Mouse (Mus musculus) spleen, adult 2 months (tissue): ENCODE data around the gene Itpr1. TPM values are rescaled to one million over a fixed set of nuclear protein-coding genes. Genes with fewer than 3 reads are reported as not detected.

ENCODE experiments used
- DNase-seq, 2 experiments: peaks; one replicate each; pipeline versions ENCODE4 v3.0.0 to v3.0.0-alpha.2; 2012 to 2021; ENCODE audit warnings: low spot score in 2 of 2, low read depth in 1 of 2
- H3K27ac ChIP-seq: fragments of 200-500 bp; 2 replicates; pipeline ENCODE4 v1.5.1; 2012; ENCODE audit warnings: low read length, inconsistent platforms; ENCODE audit not compliant: insufficient read depth
- H3K27me3 ChIP-seq: fragments of 200-500 bp; 2 replicates; pipeline ENCODE4 v1.6.1; 2012; ENCODE audit warnings: mild to moderate bottlenecking, moderate library complexity, low read length, inconsistent platforms; ENCODE audit not compliant: control insufficient read depth, insufficient read depth
- H3K36me3 ChIP-seq: fragments of 200-500 bp; 2 replicates; pipeline ENCODE4 v1.6.1; 2012; ENCODE audit warnings: mild to moderate bottlenecking, low read length, inconsistent platforms; ENCODE audit not compliant: control insufficient read depth, insufficient read depth
- H3K4me1 ChIP-seq: fragments of 200-500 bp; 2 replicates; pipeline ENCODE4 v1.6.1; 2011; ENCODE audit warnings: inconsistent platforms; ENCODE audit not compliant: control insufficient read depth, insufficient read depth, insufficient read length
- H3K4me3 ChIP-seq: fragments of 200-500 bp; 2 replicates; pipeline ENCODE4 v1.5.1; 2011; ENCODE audit warnings: mild to moderate bottlenecking, inconsistent platforms; ENCODE audit not compliant: insufficient read depth, insufficient read length; ENCODE audit errors: extremely low read depth
- CTCF ChIP-seq: fragments of 200-500 bp; IDR thresholded peaks from 2 replicates; pipeline ENCODE4 v1.5.1; 2011; ENCODE audit warnings: mild to moderate bottlenecking, inconsistent platforms; ENCODE audit not compliant: insufficient read depth, insufficient read length, insufficient replicate concordance; ENCODE audit errors: extremely low read depth
- POLR2A ChIP-seq: fragments of 200-500 bp; IDR thresholded peaks from 2 replicates; pipeline ENCODE4 v1.6.1; 2011; ENCODE audit warnings: low read depth, low read length, inconsistent platforms
- WGBS: fragments of 180-500 bp; shearing (Covaris S2); methylation state at CpG from one replicate; pipeline ENCODE4 v1.1.7; 2018; 5-methylcytosine and 5-hydroxymethylcytosine counted together
- polyA plus RNA-seq: library from polyadenylated mRNA; depleted of rRNA; stranded (reverse); fragments of >200 nt; gene quantifications from 2 replicates; pipeline ENCODE4 v1.2.3, GENCODE M21; 2012

Itpr1 gene
- polyA plus RNA-seq, 1 experiment, result 17.9 TPM

DNA sequence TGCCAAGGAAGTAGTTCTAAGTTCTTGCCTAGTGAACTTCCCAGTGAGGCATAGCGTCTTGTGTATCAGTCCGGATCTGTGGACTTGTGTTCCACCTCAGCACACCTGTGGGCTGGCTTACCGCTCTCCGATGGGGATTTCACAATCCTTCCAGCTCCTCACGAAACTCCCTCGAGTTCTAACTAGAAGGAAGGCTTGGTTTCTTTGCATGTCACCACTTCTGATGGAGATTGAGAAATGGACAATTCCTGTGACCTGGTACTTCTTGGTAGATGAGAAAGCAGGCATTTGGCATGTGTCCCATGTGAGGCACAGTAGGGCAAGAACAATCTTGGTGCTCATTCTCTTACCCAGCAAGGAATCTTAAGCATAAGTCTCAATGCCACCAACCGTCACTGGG lies 205.3 kb downstream of the Itpr1 start:
- TF ChIP-seq CTCF (no peak), POLR2A (no peak)
- H3K36me3 ChIP-seq, result peaks cover 39% of the 10 kb centered on the region
- no peak overlapping the region for H3K4me3 ChIP-seq
- H3K4me1 ChIP-seq, result no peaks in the 10 kb centered on the region
- 93% methylated on average over 7 of the region's 7 CpGs for WGBS
- no peak for DNase-seq
- no peaks in the 10 kb centered on the region for H3K27me3 ChIP-seq
- no peak overlapping the region for H3K27ac ChIP-seq

DNA sequence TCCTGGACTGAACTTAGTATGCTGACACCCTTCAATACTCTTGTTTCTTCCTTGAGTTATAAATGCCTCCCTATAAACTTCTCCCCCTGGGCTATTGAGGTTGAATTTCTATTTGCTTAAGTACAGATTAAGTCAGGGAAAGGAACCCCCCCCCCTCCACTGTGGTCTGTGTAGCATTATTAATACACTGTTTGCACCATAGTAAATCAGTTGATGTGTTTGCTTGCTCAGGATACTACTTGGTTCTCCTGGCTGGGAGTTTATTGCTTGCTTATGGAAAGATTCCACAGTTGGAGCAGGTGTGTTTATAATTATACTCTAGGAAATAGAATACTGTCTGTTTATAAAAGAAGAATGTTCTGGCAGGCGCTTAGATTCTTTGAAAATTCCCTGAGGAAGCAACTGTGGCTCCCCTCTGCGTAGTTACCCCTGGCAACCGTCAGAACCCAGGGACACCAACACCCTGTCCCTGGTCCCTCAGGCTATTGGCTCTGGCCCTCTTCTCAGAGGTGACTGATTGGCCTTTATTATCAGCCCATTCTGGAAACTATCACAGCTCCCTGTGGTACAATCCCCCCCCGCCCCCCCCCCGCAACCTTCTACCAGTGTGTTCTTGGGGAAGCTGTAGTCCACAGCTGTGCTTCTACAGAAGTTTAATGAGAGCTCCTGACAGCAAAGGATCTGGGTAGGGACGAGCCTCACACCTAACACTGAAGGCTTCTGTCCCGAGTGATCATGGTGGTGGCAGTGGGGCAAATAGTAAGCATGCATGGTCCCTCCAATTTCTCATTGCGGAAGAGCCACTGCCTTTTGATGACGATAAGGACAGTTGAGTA lies 212.1 kb downstream of the Itpr1 start:
- no peak for TF ChIP-seq CTCF
- no peak for TF ChIP-seq POLR2A
- H3K27ac ChIP-seq, result no peak overlapping the region
- WGBS, result 91% methylated on average over 9 of the region's 9 CpGs

DNA sequence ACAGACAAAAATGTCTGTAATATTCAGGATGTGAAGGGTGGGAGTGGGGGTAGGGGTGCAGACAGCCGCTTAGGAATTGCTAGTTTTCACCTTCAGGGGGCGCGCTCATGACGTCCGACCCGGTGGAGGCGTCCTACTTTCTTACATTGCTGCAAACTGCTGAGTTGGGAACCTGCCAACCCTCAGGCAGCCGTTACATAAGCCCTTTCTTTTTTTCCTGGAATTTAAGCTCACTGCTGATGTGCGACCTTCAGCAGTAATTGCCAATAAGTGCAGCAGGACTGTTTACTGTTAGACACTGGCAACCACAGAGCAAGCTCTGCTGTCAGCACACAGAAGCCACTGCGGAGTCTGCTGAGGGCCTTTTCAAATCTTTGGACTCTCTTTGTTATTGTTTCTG lies 213.9 kb downstream of the Itpr1 start:
- no peaks in the 10 kb centered on the region for H3K27me3 ChIP-seq
- H3K4me1 ChIP-seq, result no peaks in the 10 kb centered on the region
- WGBS, result 11% methylated on average over 10 of the region's 10 CpGs
- no peak overlapping the region for H3K4me3 ChIP-seq
- peaks cover 5% of the 10 kb centered on the region for H3K36me3 ChIP-seq
- 0 out of 2 replicates have a peak overlapping the region, but pooled peaks have one; percentile 46 for H3K27ac ChIP-seq
- no peak for TF ChIP-seq POLR2A
- peak; percentile 54; the same call in 1 of the 2 replicates for TF ChIP-seq CTCF
- DNase-seq, result peak in 1 of 2 experiments; percentile 49

More for the DNA sequence above, 212.1 kb downstream of the Itpr1 start:
- Histone ChIP-seq H3K4me3 (no peak overlapping the region), H3K4me1 (no peaks in the 10 kb centered on the region), H3K27me3 (no peaks in the 10 kb centered on the region), H3K36me3 (peaks cover 10% of the 10 kb centered on the region)
- no peak for DNase-seq

DNA sequence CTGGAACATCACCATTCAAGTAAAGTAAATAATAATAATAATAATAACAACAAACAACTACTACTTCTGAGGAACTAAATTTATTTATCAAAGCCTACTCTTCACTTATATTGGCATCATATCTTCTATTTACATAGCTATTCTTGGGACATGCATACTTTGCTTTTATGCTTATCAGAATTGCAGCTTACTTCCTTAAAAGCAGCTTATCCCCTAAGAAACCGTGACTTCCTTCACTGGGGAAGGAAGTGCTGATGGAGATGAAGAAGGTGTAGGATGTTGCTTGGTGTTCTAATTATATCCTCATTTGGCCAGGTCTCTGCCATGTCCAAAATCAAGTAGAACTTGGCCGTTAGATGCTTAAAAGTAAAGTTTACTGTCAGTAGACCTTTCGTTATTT lies 215.5 kb downstream of the Itpr1 start:
- TF ChIP-seq POLR2A, result no peak
- no peak for TF ChIP-seq CTCF
- Histone ChIP-seq H3K27me3 (no peaks in the 10 kb centered on the region), H3K36me3 (peaks cover 3% of the 10 kb centered on the region), H3K4me1 (no peaks in the 10 kb centered on the region), H3K27ac (no peak overlapping the region), H3K4me3 (no peak overlapping the region)
- 73% methylated on average over 3 of the region's 3 CpGs for WGBS
- DNase-seq, result no peak

DNA sequence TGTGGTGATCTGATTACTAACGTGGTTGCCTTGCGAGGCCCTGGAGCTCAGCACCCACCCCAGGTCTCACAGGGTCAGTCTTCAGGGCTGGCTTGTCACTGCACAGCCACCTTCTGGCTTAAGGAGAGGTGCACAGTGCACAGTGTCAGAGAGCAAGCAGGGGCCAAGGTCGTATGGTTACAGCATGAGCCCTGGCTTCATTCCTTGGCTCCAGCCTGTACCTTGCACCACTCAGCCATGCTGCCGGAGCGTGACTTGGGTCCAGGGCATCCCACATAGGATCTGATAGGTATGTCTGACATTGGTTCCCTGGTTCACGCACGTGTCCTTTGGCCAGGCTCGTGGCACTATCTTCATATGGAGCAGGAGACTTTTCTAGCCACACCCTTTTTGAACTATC lies 217.1 kb downstream of the Itpr1 start:
- Histone ChIP-seq H3K27me3 (no peaks in the 10 kb centered on the region), H3K27ac (no peak overlapping the region), H3K36me3 (peaks cover 6% of the 10 kb centered on the region), H3K4me1 (no peaks in the 10 kb centered on the region), H3K4me3 (no peak overlapping the region)
- DNase-seq, result no peak
- TF ChIP-seq CTCF, result no peak
- TF ChIP-seq POLR2A, result no peak
- WGBS, result 93% methylated on average over 8 of the region's 8 CpGs

DNA sequence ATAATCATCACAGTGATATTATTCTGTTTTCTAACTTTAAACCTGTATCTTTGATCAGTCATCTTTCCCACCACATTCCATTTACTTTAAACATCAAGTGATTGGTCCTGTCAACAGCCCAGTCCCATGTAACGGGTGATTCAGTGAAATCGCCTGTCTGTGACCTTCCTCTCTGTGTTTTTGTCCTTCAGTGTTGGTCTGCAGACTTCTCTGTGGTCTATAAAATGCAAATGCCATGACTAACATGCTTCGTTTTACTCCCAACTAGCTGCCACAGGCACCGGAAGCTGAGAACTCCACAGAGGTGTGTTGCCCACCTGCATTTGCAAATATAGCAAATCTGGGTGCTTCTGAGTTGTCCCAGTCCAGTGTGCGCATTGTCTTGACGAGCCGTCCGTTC lies 218.3 kb downstream of the Itpr1 start:
- DNase-seq, result no peak
- WGBS, result 94% methylated on average over 8 of the region's 8 CpGs
- no peaks in the 10 kb centered on the region for H3K4me1 ChIP-seq

DNA sequence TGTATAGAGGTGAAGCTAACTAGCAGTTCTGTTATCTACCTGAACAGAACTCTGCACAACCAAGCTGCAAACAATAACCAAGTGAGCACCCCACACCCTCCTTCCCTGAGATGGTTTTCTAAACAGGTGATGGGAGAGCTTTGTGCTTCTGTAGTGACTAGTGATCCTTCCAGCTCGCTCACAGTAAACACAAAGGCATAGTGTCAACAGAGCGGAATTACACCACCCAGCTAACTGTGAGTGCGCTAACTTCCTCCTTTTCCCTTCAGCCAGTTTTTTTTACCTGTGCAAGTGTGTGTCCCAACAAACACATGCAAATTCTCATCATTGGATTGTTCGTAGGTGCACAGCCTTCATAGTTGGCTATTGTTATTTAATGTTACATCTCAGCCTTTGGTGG lies 219.9 kb downstream of the Itpr1 start:
- no peak for DNase-seq
- peaks cover 6% of the 10 kb centered on the region for H3K36me3 ChIP-seq
- 90% methylated on average over 4 of the region's 4 CpGs for WGBS
- H3K4me1 ChIP-seq, result no peaks in the 10 kb centered on the region
- TF ChIP-seq CTCF, result no peak
- no peak for TF ChIP-seq POLR2A
- H3K4me3 ChIP-seq, result no peak overlapping the region
- H3K27ac ChIP-seq, result no peak overlapping the region
- no peaks in the 10 kb centered on the region for H3K27me3 ChIP-seq

More for the DNA sequence above, 218.3 kb downstream of the Itpr1 start:
- Histone ChIP-seq H3K4me3 (no peak overlapping the region), H3K27ac (no peak overlapping the region), H3K27me3 (no peaks in the 10 kb centered on the region), H3K36me3 (peaks cover 6% of the 10 kb centered on the region)
- TF ChIP-seq POLR2A, result no peak
- no peak for TF ChIP-seq CTCF
